In the genomic region with DNA sequence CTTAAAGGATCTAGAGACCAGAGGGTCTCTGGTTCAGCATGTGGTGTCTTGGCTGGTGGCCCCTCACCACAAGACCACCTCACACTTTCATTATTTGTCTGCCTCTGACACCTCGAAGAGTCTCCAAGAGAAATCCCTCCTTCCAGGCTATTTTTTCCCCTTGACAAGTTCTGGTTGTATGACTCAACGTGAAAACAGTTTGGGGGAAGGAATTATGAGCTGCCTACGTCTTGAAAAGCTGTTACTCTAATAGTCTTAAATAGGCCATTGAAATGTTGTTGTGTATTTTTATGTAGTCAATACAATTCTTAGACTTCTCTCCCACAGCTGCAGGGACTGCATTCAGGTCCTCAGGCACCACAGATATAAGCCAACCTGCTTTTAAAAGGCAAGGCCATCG, we compare ENCODE assay signal across 16 mouse cellular contexts.
A peak's percentile ranks its signal among the peaks of the same experiment; 100 is the strongest.
DNase-seq lines count a peak whose midpoint lies in the region; ATAC-seq and TF ChIP-seq lines count a peak whose summit lies in the region.
"Had no signal": no experiment of that assay in that cellular context is flagged by ENCODE, and none has a peak within 500 bp of the region (broad histone marks: within the 10 kb centered on the region; RNA-seq: fewer than 3 reads in every experiment).

No protein-coding gene starts in this region.

- no peaks in the 10 kb centered on the region for H3K27me3 ChIP-seq in CH12.LX (replicated peaks)
- H3K27me3 ChIP-seq in hindbrain, embryonic 15.5 days: no peaks in the 10 kb centered on the region
- no peaks in the 10 kb centered on the region for H3K27me3 ChIP-seq in liver, embryonic 12.5 days (replicated peaks)
- H3K27me3 ChIP-seq: heart, embryonic 13.5 days; stomach, embryonic 15.5 days had no signal

- H3K27ac ChIP-seq in layer of hippocampus, adult 2 months: peak overlapping the region; percentile 71
- no peak overlapping the region for H3K27ac ChIP-seq in CH12.LX (ENCODE audit: insufficient read depth, low read depth)
- H3K27ac ChIP-seq in hindbrain, embryonic 15.5 days (replicated peaks): peak overlapping the region; percentile 66; the same call in 1 of the 2 replicates
- no peak overlapping the region for H3K27ac ChIP-seq in liver, embryonic 12.5 days
- H3K27ac ChIP-seq: heart, embryonic 13.5 days; stomach, embryonic 15.5 days had no signal

- no peak for ATAC-seq in hindbrain, embryonic 15.5 days (ENCODE audit: low FRiP score, low read depth)
- ATAC-seq in CD4-positive, CD25-positive, alpha-beta regulatory T cell, adult 4 months: no peak
- no peak for ATAC-seq in liver, embryonic 12.5 days

- in situ Hi-C loops in CH12.LX (cut with MboI; ENCODE audit: low pct_ligation_motif_present, low pct_unique_long_range_greater_than_20kb, low sequenced_read_pairs): no loop called here

- H3K4me1 ChIP-seq in CH12.LX (ENCODE audit: control insufficient read depth in 1 of 2, insufficient read depth in 2 of 2): peaks cover 17 to 68% of the 10 kb centered on the region in 2 experiments
- H3K4me1 ChIP-seq in hindbrain, embryonic 15.5 days (replicated peaks): peaks cover 42% of the 10 kb centered on the region
- no peaks in the 10 kb centered on the region for H3K4me1 ChIP-seq in liver, embryonic 12.5 days

- H3K4me3 ChIP-seq in layer of hippocampus, adult 2 months: no peak overlapping the region
- no peak overlapping the region for H3K4me3 ChIP-seq in CH12.LX (replicated peaks in 1 of 3; ENCODE audit: low read depth in 2 of 3, low read length in 2 of 3, poor library complexity in 1 of 3)
- no peak overlapping the region for H3K4me3 ChIP-seq in hindbrain, embryonic 15.5 days
- no peak overlapping the region for H3K4me3 ChIP-seq in liver, embryonic 12.5 days
- H3K4me3 ChIP-seq: heart, embryonic 13.5 days; stomach, embryonic 15.5 days had no signal

- TF ChIP-seq POLR2A in CH12.LX (IDR thresholded peaks at IDR 0.05; ENCODE audit: low read depth, low read length): no peak

- dilution Hi-C loops in CH12.LX (cut with MboI; ENCODE audit: extremely low pct_ligation_motif_present, extremely low pct_unique_long_range_greater_than_20kb, low sequenced_read_pairs): no loop called here

- 53% methylated on average over 4 of the region's 4 CpGs for WGBS in hindbrain, embryonic 15.5 days
- 62% methylated on average over 4 of the region's 4 CpGs for WGBS in liver, embryonic 12.5 days (ENCODE audit: insufficient replicate concordance)

- no peaks in the 10 kb centered on the region for H3K36me3 ChIP-seq in CH12.LX (replicated peaks in 1 of 2; ENCODE audit: control insufficient read depth in 1 of 2, insufficient read depth in 1 of 2, low read length in 1 of 2)
- no peaks in the 10 kb centered on the region for H3K36me3 ChIP-seq in hindbrain, embryonic 15.5 days
- H3K36me3 ChIP-seq in liver, embryonic 12.5 days: no peaks in the 10 kb centered on the region
- H3K36me3 ChIP-seq: stomach, embryonic 15.5 days had no signal

- H3K9me3 ChIP-seq in CH12.LX (replicated peaks; ENCODE audit: low read length): peaks cover 4% of the 10 kb centered on the region
- H3K9me3 ChIP-seq in hindbrain, embryonic 15.5 days: no peaks in the 10 kb centered on the region
- no peaks in the 10 kb centered on the region for H3K9me3 ChIP-seq in liver, embryonic 12.5 days (replicated peaks)
- H3K9me3 ChIP-seq: stomach, embryonic 15.5 days had no signal

- no peaks in the 10 kb centered on the region for H3K79me2 ChIP-seq in CH12.LX (replicated peaks; ENCODE audit: control insufficient read depth, extremely low read depth, insufficient read depth, poor library complexity, severe bottlenecking)

- TF ChIP-seq EP300 in CH12.LX (IDR thresholded peaks at IDR 0.05; ENCODE audit: low read length): no peak; the same call in 1 of the 2 replicates

- no peak for TF ChIP-seq RAD21 in CH12.LX (IDR thresholded peaks at IDR 0.05; ENCODE audit: low read depth, low read length)

- H3K9ac ChIP-seq in CH12.LX (ENCODE audit: insufficient read depth, low read depth): no peak overlapping the region
- no peak overlapping the region for H3K9ac ChIP-seq in hindbrain, embryonic 15.5 days
- no peak overlapping the region for H3K9ac ChIP-seq in liver, embryonic 12.5 days
- H3K9ac ChIP-seq: heart, embryonic 13.5 days; stomach, embryonic 15.5 days had no signal

- TF ChIP-seq CTCF in layer of hippocampus, adult 2 months (conservative IDR thresholded peaks at IDR 0.05): no peak
- no peak for TF ChIP-seq CTCF in CH12.LX (conservative IDR thresholded peaks at IDR 0.05 in 1 of 2, IDR thresholded peaks at IDR 0.05 in 1 of 2; ENCODE audit: low read depth in 2 of 2, low read length in 2 of 2)

- no peak for DNase-seq in layer of hippocampus, adult 2 months (ENCODE audit: low spot score in 2 of 2)
- DNase-seq in layer of hippocampus, postnatal 25 days (ENCODE audit: extremely low spot score in 1 of 2, low spot score in 1 of 2): no peak
- peak; percentile 24 for DNase-seq in CH12.LX (ENCODE audit: extremely low read depth)
- peak; percentile 40 for DNase-seq in brain, adult 2 months (ENCODE audit: low read depth, low spot score)
- DNase-seq in urinary bladder, postnatal 36 days (ENCODE audit: low spot score in 2 of 2): no peak
- DNase-seq: adrenal gland, adult 8-10 months; cerebellum, adult 11 months; cerebellum, postnatal 14 days; kidney, adult 18-20 months; kidney, postnatal 36 days; thymus, adult 2 months had no signal

- no peak overlapping the region for H3K4me2 ChIP-seq in CH12.LX (ENCODE audit: insufficient read depth, low read depth, poor library complexity, severe bottlenecking)
- no peak overlapping the region for H3K4me2 ChIP-seq in hindbrain, embryonic 15.5 days
- H3K4me2 ChIP-seq in liver, embryonic 12.5 days: no peak overlapping the region
- H3K4me2 ChIP-seq: heart, embryonic 13.5 days; stomach, embryonic 15.5 days had no signal

TF ChIP-seq in CH12.LX, 34 proteins besides CTCF, POLR2A, EP300 and RAD21:
- TF ChIP-seq SIN3A (IDR thresholded peaks at IDR 0.05; ENCODE audit: low read length) (no peak), ETS1 (conservative IDR thresholded peaks at IDR 0.05; ENCODE audit: low read depth, low read length) (0 out of 2 replicates have a peak, but pooled peaks have one; percentile 11), JUN (IDR thresholded peaks at IDR 0.05; ENCODE audit: insufficient read depth, low read depth, low read length) (no peak), USF2 (conservative IDR thresholded peaks at IDR 0.05; ENCODE audit: low read depth, low read length) (no peak), NELFE (IDR thresholded peaks at IDR 0.05; ENCODE audit: low read depth, low read length) (no peak), USF1 (IDR thresholded peaks at IDR 0.05; ENCODE audit: low read depth, low read length) (no peak), TBP (conservative IDR thresholded peaks at IDR 0.05; ENCODE audit: low read depth, low read length) (no peak), SMC3 (IDR thresholded peaks at IDR 0.05; ENCODE audit: low read depth, low read length) (no peak), IRF4 (IDR thresholded peaks at IDR 0.05; ENCODE audit: low read depth, low read length) (0 out of 2 replicates have a peak, but pooled peaks have one; percentile 21), JUND (conservative IDR thresholded peaks at IDR 0.05; ENCODE audit: low read depth, low read length) (0 out of 2 replicates have a peak, but pooled peaks have one; percentile 33), MAZ (IDR thresholded peaks at IDR 0.05; ENCODE audit: low read depth, low read length) (no peak), ELF1 (IDR thresholded peaks at IDR 0.05; ENCODE audit: low read depth, low read length) (no peak), NRF1 (IDR thresholded peaks at IDR 0.05; ENCODE audit: low read depth, low read length) (no peak), HCFC1 (IDR thresholded peaks at IDR 0.05; ENCODE audit: low read depth, low read length) (no peak), BHLHE40 (IDR thresholded peaks at IDR 0.05; ENCODE audit: low read depth, low read length) (0 out of 2 replicates have a peak, but pooled peaks have one; percentile 23), GABPA (IDR thresholded peaks at IDR 0.05; ENCODE audit: insufficient replicate concordance, low read depth, low read length) (no peak), ZKSCAN1 (IDR thresholded peaks at IDR 0.05; ENCODE audit: borderline replicate concordance, low read depth, low read length) (no peak), MAFK (IDR thresholded peaks at IDR 0.05; ENCODE audit: insufficient replicate concordance, low read length) (no peak), KAT2A (IDR thresholded peaks at IDR 0.05; ENCODE audit: insufficient replicate concordance, low read length) (no peak), MXI1 (IDR thresholded peaks at IDR 0.05; ENCODE audit: low read depth, low read length) (no peak), TCF12 (IDR thresholded peaks at IDR 0.05; ENCODE audit: low read depth, low read length) (no peak)
TF ChIP-seq in CH12.LX: peak in this region for 4.

Comparison
In these comparisons a context has a peak if more than half of its experiments do, and no peak if none do; other contexts are left out.
1. DNase-seq: peak in CH12.LX (single experiment) and brain, adult 2 months (single experiment); none in layer of hippocampus, adult 2 months (0 of 2), layer of hippocampus, postnatal 25 days (0 of 2) and urinary bladder, postnatal 36 days (0 of 2).
2. H3K27ac ChIP-seq: peak in layer of hippocampus, adult 2 months (single experiment) and hindbrain, embryonic 15.5 days (single experiment); none in CH12.LX (single experiment) and liver, embryonic 12.5 days (single experiment).